Mouse (Mus musculus) layer of hippocampus, adult 9-10 months (tissue): ENCODE measurements around the gene Atp1b2.

Source experiments
- DNase-seq: peaks from one replicate; pipeline ENCODE4 v3.0.0; 2022; ENCODE audit warnings: low spot score

Atp1b2 gene

GRCm38 (mm10) chr11:69579128-69580017 is 26.4 kb downstream of the Atp1b2 start:
- DNase-seq, result peak; percentile 97

- no peak for DNase-seq
Measured at GRCm38 (mm10) chr11:69578301-69578700, 27.4 kb downstream of the Atp1b2 start.

GRCm38 (mm10) chr11:69576307-69576706 is 29.4 kb downstream of the Atp1b2 start:
- DNase-seq, result no peak

- no peak for DNase-seq
Measured at GRCm38 (mm10) chr11:69575220-69575619, 30.5 kb downstream of the Atp1b2 start.

GRCm38 (mm10) chr11:69565131-69565530 is 40.6 kb downstream of the Atp1b2 start:
- DNase-seq, result no peak

GRCm38 (mm10) chr11:69564391-69564790 is 41.4 kb downstream of the Atp1b2 start:
- DNase-seq, result no peak

GRCm38 (mm10) chr11:69563373-69563772 is 42.4 kb downstream of the Atp1b2 start:
- no peak for DNase-seq

- no peak for DNase-seq
Measured at GRCm38 (mm10) chr11:69560896-69561854, 44.6 kb downstream of the Atp1b2 start.

- no peak for DNase-seq
Measured at GRCm38 (mm10) chr11:69559851-69560765, 45.6 kb downstream of the Atp1b2 start, which contains the start of gene Efnb3. TSS of gene Efnb3 (minus strand) at chr11:69560205.

GRCm38 (mm10) chr11:69559183-69559582 is 46.6 kb downstream of the Atp1b2 start:
- no peak for DNase-seq

- DNase-seq, result no peak
Measured at GRCm38 (mm10) chr11:69558756-69559155, 47.0 kb downstream of the Atp1b2 start.

- DNase-seq, result no peak
Measured at GRCm38 (mm10) chr11:69557381-69557958, 48.3 kb downstream of the Atp1b2 start.

GRCm38 (mm10) chr11:69554539-69555140 is 51.1 kb downstream of the Atp1b2 start:
- DNase-seq, result no peak

- DNase-seq, result no peak
Measured at GRCm38 (mm10) chr11:69553341-69553721, 52.4 kb downstream of the Atp1b2 start.

GRCm38 (mm10) chr11:69552622-69553340 is 53.0 kb downstream of the Atp1b2 start:
- DNase-seq, result no peak

GRCm38 (mm10) chr11:69551310-69551709 is 54.4 kb downstream of the Atp1b2 start:
- DNase-seq, result no peak
